Comparison of ENCODE assay signal across 10 mouse cellular contexts in the genomic region with DNA sequence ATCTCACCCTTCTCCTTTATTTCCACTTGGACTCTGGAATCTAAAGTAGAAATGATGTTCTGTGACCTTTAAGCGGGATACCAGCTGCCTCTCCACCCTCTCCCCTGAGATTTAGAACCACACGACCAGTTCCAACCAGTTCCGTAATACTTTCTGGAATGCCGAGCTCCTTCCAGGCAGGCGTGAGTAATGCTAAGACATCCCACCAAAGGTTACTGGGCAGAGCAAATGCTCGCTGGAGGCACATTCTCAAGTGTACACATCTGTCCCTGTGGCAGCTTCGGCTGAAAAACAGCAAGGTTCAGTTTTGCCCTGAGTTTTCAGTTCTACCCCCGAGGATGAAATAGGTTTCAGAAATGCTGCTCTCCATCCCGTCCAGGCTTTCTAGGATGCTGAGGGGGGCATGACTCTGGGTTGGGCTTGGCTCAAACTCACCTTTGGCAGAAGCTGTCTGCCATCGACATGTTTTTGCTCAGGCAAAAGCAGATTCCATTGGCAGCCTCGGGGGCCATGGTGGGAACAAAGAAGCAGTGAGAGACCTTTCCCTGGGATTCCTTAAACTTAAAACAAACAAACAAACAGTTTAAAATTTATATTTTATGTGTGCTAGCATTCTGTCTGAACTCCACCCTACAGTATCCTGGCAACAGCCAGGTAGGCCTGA. TPM values are rescaled to one million over a fixed set of nuclear protein-coding genes. Genes with fewer than 3 reads are reported as not detected.
A peak's percentile ranks its signal among the peaks of the same experiment; 100 is the strongest.
DNase-seq lines count a peak whose midpoint lies in the region; ATAC-seq and TF ChIP-seq lines count a peak whose summit lies in the region.
"Had no signal": no experiment of that assay in that cellular context is flagged by ENCODE, and none has a peak within 500 bp of the region (broad histone marks: within the 10 kb centered on the region; RNA-seq: fewer than 3 reads in every experiment).

No protein-coding gene starts in this region.

- H3K4me3 ChIP-seq in heart, embryonic 15.5 days = no peak overlapping the region
- H3K4me3 ChIP-seq in lung, embryonic 15.5 days = no peak overlapping the region
- no peak overlapping the region for H3K4me3 ChIP-seq in forebrain, postnatal 0 days (ENCODE audit: low read depth, low read length)

- H3K27me3 ChIP-seq in heart, embryonic 15.5 days = no peaks in the 10 kb centered on the region
- no peaks in the 10 kb centered on the region for H3K27me3 ChIP-seq in lung, embryonic 15.5 days
- no peaks in the 10 kb centered on the region for H3K27me3 ChIP-seq in forebrain, postnatal 0 days (ENCODE audit: insufficient read depth, low read length)

- peak; percentile 52 for DNase-seq in adrenal gland, adult 2 months
- no peak for DNase-seq in adrenal gland, adult 18-20 months (ENCODE audit: low spot score in 2 of 2)
- peak; percentile 58 for DNase-seq in adrenal gland, postnatal 14 days
- DNase-seq in B cell, adult 2 months = no peak
- DNase-seq in forebrain, postnatal 0 days = no peak
- no peak for DNase-seq in thymus, postnatal 10 days (ENCODE audit: low spot score in 2 of 2)
- DNase-seq: layer of hippocampus, postnatal 36 days had no signal

- peak; percentile 68; the same call in 1 of the 2 replicates for ATAC-seq in heart, embryonic 15.5 days (replicated peaks; ENCODE audit: insufficient number of reproducible peaks, insufficient read depth, low FRiP score, low read depth)
- peak; percentile 58; the same call in 1 of the 2 replicates for ATAC-seq in lung, embryonic 15.5 days (ENCODE audit: borderline replicate concordance, extremely low read depth, low FRiP score, low TSS enrichment)
- ATAC-seq in forebrain, postnatal 0 days = no peak

- H3K4me1 ChIP-seq in heart, embryonic 15.5 days (replicated peaks) = peaks cover 21% of the 10 kb centered on the region
- H3K4me1 ChIP-seq in lung, embryonic 15.5 days = peaks cover 44% of the 10 kb centered on the region
- H3K4me1 ChIP-seq in forebrain, postnatal 0 days (ENCODE audit: insufficient read depth) = no peaks in the 10 kb centered on the region

- no peaks in the 10 kb centered on the region for H3K9me3 ChIP-seq in heart, embryonic 15.5 days (replicated peaks)
- H3K9me3 ChIP-seq in lung, embryonic 15.5 days = no peaks in the 10 kb centered on the region
- no peaks in the 10 kb centered on the region for H3K9me3 ChIP-seq in forebrain, postnatal 0 days (ENCODE audit: low read length)

- peak overlapping the region; percentile 58 for H3K27ac ChIP-seq in heart, embryonic 15.5 days
- H3K27ac ChIP-seq in lung, embryonic 15.5 days = peak overlapping the region; percentile 55; the same call in 1 of the 2 replicates
- H3K27ac ChIP-seq in forebrain, postnatal 0 days (ENCODE audit: low read depth, low read length) = no peak overlapping the region

- 37% methylated on average over 11 of the region's 11 CpGs for WGBS in heart, embryonic 15.5 days
- WGBS in lung, embryonic 15.5 days = 35% methylated on average over 11 of the region's 11 CpGs
- WGBS in forebrain, postnatal 0 days = 64% methylated on average over 11 of the region's 11 CpGs

- no peak overlapping the region; the same call in 1 of the 2 replicates for H3K4me2 ChIP-seq in heart, embryonic 15.5 days
- H3K4me2 ChIP-seq in lung, embryonic 15.5 days = no peak overlapping the region
- H3K4me2 ChIP-seq in forebrain, postnatal 0 days (ENCODE audit: low read depth) = no peak overlapping the region

- no peak overlapping the region for H3K9ac ChIP-seq in heart, embryonic 15.5 days
- no peak overlapping the region for H3K9ac ChIP-seq in lung, embryonic 15.5 days
- H3K9ac ChIP-seq in forebrain, postnatal 0 days = no peak overlapping the region

- no peaks in the 10 kb centered on the region for H3K36me3 ChIP-seq in heart, embryonic 15.5 days
- H3K36me3 ChIP-seq in lung, embryonic 15.5 days = no peaks in the 10 kb centered on the region
- no peaks in the 10 kb centered on the region for H3K36me3 ChIP-seq in forebrain, postnatal 0 days (ENCODE audit: insufficient read depth)

- no peak for TF ChIP-seq CTCF in forebrain, postnatal 0 days (IDR thresholded peaks at IDR 0.05; ENCODE audit: low read depth)

RNA-seq across cellular contexts. Expression of gene Medag, which starts 21.9 kb away (rescaled TPM):
- total RNA-seq in adrenal gland, adult 2 months (2021) = 1 to 10 TPM; 3.4 to 8.8 TPM
- 4.1 and 4.6 TPM in 2 replicates for polyA plus RNA-seq in adrenal gland, adult 2 months (2012; rRNA removed)
- 10 to 100 TPM in 1 of 2 experiments, 1 to 10 TPM in 1; 2.3 to 11.8 TPM for total RNA-seq in adrenal gland, adult 18-20 months (2021)
- 3.9 and 4.5 TPM in 2 replicates for total RNA-seq in adrenal gland, postnatal 14 days (2021)
- 1.9 and 2.0 TPM in 2 replicates for polyA plus RNA-seq in heart, embryonic 15.5 days (2015; fragmentation: Nextera tagmentation; extraction: Ambion mirVana)
- polyA plus RNA-seq in lung, embryonic 15.5 days (2015; fragmentation: Nextera tagmentation; extraction: Ambion mirVana) = 0.92 and 1.5 TPM in 2 replicates
- 1.7 and 2.1 TPM in 2 replicates for total RNA-seq in forebrain, postnatal 0 days (2014; rRNA removed)
- polyA plus RNA-seq in forebrain, postnatal 0 days (2015; fragmentation: Nextera tagmentation; extraction: Ambion mirVana) = 1.1 and 1.8 TPM in 2 replicates
- total RNA-seq: neutrophil, adult 5-6 weeks had no signal

RNA-seq across cellular contexts. Expression of gene Tex26, which starts 49.8 kb away (rescaled TPM):
- total RNA-seq in adrenal gland, adult 2 months (2021) = under 1 TPM in 1 of 2 experiments, not detected in 1; 0.31 TPM
- polyA plus RNA-seq in adrenal gland, adult 2 months (2012; rRNA removed) = not detected in 2 replicates
- not detected for total RNA-seq in adrenal gland, adult 18-20 months (2021)
- total RNA-seq in adrenal gland, postnatal 14 days (2021) = not detected in 2 replicates
- polyA plus RNA-seq in heart, embryonic 15.5 days (2015; fragmentation: Nextera tagmentation; extraction: Ambion mirVana) = 0.31 and 0.89 TPM in 2 replicates
- 1.4 and 1.7 TPM in 2 replicates for polyA plus RNA-seq in lung, embryonic 15.5 days (2015; fragmentation: Nextera tagmentation; extraction: Ambion mirVana)
- total RNA-seq in forebrain, postnatal 0 days (2014; rRNA removed) = 0.14 and 2.8 TPM in 2 replicates
- polyA plus RNA-seq in forebrain, postnatal 0 days (2015; fragmentation: Nextera tagmentation; extraction: Ambion mirVana) = 1.5 and 1.8 TPM in 2 replicates
- total RNA-seq: neutrophil, adult 5-6 weeks had no signal

Comparison
In these comparisons a context has a peak if more than half of its experiments do, and no peak if none do; other contexts are left out.
1. DNase-seq: peak in adrenal gland, adult 2 months (single experiment) and adrenal gland, postnatal 14 days (single experiment); none in adrenal gland, adult 18-20 months (0 of 2), B cell, adult 2 months (0 of 2), forebrain, postnatal 0 days (single experiment) and thymus, postnatal 10 days (0 of 2).